Mouse (Mus musculus) kidney, postnatal 25 days (tissue): ENCODE measurements around the gene Fbxo46.
A peak's percentile ranks its signal among the peaks of the same experiment; 100 is the strongest.

Experiments
- DNase-seq, 2 experiments: peaks; one replicate each; pipeline ENCODE4 v3.0.0; 2021; ENCODE audit warnings: mixed read lengths in 2 of 2

The Fbxo46 gene

DNA sequence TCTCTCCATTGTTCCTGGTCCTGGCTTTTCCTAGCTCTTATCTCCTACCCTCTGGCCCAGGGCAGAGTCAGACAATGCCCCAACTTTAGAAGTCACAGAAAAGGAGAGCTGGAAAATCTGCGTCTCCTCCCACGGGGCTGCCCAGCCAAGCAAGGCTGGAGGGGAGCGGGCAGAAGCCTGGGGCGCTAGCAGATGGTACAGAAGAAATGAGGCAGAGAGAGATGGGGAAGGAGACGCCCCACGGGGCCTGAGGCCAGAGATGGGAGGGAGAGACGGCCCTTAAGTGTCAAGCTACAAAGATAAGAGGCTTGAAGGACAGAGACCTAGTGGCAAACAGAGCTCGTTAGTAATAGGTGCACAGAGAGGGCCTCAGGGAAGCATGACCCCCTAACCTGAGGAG is 52.2 kb downstream of the Fbxo46 start:
- DNase-seq = no peak

DNA sequence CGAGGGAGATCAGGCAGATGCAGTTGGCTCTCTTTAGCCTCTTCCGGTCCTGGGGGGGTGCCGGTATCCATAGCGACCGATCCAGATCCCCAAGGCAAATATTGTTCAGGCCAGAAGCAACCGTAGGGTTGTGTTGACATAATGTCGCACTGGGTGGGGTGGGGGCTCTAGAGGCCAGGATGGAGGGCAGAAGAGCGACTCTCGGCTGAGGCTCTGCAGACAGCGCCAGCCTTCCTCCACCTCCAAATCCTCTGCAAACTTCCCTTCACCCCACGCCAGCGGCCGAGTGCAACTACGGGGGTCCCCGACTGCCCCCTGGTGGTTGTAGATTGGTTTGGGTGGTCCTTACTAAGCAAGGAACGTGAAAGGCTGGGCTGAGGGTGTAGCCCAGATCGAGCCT is 53.2 kb downstream of the Fbxo46 start:
- peak; percentile 84 to 93 for DNase-seq

DNA sequence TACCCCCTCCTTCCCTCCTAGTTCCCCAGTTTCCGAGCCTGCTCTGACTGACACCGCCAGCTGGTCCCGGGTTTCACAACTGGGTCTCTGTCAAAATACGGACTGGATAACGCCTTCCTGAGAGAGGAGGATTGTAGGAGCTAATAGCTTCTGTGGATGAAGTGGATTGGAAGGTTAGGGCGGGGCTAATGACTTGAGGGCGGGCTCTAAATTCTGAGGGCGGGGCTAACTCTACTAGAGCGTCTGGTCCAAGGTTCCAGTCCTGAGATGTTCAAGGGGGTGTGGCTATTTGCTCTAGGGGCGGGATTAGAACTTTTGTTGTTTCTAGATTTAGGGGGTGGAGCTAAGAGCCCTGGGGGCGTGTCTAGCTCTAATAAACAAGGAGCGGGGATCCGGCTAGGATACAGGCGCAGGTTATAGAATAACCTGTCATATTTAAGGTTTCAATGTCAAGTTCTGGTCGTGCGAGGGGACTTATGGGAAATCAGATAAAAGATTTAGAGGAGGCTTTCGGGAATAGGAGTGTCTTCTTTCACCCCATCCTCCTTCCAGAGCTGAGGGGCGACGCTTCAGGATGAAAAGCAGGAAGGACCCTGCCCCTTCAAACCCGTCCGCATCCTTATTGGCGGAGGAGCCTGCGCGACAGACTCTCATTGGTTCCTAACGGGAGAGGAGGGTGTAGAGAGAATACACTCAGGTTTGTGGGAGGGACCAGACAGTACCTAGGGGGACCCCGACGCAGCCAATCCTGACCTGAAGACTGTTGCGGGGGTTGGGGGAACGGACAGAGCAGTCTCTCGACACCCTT is 56.3 kb downstream of the Fbxo46 start, which contains the start of gene Eml2:
Gene Eml2 (plus strand): TSS at position 714 of the 808 bp plus-strand sequence.
- DNase-seq = peak; percentile 50 to 58

DNA sequence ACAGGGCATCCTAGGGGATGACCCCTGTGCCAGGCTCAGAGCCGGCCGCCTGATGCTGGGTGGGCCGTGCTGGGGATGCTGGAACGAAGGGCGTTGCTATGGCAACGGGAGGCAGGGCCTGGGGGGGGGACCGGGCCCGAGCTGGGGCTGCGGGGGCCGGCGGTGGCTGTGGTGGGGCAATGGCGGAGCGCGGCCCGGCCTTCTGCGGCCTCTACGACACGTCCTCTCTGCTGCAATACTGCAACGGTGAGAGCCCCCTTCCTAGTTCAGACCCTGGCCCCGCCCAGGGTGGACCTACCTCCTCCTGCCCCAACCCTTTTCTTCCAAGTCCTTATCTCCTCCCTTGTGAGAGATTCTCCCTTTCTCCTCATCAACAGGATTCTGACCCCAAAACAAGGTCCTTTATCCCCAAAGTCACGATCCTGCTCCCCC is 56.9 kb downstream of the Fbxo46 start:
- no peak for DNase-seq

DNA sequence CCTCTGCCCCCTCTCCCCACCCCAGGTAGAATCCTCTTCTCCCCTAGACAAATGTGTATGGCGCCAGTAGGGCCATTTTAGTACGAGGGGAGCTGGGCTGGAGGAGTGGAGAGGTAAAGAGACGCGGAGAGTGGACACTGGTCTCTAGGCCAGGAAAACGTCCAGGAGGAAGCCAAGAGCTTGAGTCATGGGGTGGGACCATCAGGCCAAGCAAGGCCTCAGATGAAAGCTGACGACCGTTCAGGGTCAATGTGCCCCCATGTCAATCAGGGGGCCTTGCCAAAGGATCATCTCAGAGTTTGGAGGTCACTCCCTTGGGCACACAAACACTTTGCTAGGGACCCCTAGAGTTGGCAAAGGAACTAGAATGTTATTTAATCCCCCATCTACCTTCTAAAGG is 57.6 kb downstream of the Fbxo46 start:
- DNase-seq = no peak

DNA sequence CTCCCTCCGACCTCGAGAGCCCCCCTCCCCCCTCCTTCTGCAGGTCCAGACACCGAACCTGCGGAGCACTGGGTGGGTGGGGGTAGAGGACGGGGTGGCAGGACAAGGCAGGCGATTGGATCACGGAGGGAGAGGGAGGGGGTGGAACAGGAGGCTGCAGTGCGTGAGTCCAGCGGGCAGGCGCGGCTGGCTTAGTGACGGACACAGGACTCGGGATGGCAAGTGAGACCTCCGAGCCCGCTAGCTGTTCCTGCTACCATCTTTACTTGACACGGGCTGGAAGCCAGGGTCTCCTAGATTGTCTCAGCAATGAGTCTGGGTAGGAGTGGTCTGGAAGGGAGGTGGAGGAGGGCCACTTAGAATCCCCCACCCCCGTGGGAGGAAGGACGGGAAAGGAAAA is 58.4 kb downstream of the Fbxo46 start:
- DNase-seq = no peak

DNA sequence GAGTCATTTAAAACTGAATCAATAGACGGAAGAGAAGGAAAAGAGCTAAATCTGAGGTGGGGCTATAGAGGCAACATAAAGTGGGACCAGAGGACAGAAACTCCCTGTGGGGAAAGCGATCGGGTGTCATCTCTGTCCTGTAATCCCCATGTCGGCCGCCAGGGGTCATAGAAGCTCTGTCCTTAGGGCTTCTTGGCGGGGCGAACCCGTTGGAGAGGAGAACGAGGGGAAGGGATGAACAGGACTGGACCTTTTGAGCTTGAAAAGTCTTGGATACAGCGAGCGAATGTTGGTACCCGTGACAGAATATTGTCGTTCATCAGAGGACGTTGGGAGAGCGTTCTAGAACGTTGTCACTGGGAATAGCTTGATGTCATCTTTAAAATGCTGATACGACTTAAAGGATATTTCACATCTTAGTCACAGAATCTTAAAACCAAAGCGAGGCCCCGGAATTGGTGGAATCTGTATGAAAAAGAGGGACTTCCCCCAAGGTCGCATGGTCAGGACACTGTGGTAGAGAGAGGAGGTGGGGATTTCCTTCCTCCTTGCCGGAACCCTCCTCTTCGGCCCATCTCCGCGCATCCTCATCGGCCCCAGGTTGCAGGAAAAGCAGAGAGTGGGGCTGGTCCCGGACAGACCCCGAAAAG is 58.9 kb downstream of the Fbxo46 start:
- DNase-seq = peak; percentile 72 to 89

DNA sequence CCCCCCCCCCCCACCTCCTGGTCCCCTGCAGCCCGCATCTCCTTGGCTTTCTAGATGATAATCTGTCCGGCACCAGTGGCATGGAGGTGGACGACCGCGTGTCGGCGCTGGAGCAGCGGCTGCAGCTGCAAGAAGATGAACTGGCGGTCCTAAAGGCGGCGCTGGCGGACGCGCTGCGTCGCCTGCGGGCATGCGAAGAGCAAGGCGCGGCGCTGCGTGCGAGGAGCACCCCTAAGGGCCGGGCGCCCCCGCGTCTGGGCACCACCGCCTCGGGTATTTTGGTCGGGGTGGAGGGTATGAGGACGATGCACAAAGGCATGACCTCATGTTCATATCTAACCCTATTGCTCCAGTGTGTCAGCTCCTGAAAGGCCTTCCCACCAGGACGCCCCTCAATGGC is 59.5 kb downstream of the Fbxo46 start:
- peak; percentile 69 to 84 for DNase-seq

DNA sequence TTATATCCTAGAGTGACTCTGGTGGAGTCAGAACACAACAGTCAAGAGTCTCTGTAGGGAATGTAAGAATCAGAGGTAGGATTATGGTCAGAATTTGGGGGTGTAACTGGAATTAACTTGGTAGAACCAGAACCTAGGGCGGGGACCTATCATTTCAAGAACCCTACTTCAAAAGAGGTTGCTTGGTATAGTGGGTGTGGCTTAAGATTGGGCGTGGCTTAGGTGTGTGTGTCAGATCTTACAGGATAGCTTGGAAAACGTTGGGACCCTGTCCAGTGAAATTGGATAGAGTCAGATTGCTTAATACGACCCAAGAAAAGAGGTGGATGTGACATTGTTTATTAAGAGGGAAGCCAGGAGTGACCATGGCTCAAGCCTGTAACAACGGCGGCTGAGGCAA is 60.3 kb downstream of the Fbxo46 start:
- no peak for DNase-seq

DNA sequence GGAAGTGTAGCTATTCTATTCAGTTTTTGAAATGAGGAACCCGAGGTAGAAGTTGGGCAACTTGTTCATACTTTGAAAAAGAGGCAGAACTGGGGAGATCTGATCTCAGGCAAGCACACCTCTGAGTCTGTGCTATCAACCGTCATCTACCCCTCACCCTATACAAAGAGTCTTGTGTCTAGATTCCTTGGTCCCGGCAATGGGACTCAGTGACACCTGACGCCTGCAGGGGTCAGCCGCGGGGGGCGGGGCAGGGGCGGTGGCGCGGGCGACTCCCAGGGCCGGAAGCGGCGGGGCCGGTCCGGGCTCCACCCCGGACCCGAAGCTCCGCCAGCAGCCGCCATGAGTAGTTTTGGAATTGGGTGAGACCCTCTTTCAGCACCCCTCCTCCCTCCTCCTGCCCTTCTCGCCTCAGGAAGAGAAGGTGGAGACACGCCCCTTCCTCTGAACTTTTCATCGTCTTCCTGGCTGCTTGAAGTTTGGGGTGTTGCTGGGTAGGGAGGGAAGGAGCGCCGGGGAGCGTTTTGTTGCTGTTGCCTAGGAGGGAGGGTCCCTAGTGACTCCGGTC is 61.3 kb downstream of the Fbxo46 start:
- DNase-seq = peak; percentile 57 to 80

DNA sequence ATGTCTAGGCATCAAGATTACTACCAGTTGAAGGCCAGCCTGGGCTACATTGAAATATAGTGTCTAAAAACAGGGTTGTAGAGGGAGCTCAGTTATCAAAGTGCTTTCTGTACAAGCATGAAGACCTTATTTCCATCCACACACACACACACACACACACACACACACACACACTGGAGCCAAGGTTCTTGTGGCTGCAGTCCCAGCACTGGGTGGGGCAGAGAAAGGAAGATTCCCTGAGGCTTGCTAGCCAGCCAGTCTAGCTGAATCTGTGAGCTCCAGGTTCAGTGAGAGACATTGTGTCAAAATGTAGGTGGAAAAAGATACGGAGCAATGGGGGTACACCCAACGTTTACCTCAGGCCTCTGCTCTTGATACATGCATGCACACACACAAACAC is 64.6 kb downstream of the Fbxo46 start:
- DNase-seq = peak in 1 of 2 experiments; percentile 39

DNA sequence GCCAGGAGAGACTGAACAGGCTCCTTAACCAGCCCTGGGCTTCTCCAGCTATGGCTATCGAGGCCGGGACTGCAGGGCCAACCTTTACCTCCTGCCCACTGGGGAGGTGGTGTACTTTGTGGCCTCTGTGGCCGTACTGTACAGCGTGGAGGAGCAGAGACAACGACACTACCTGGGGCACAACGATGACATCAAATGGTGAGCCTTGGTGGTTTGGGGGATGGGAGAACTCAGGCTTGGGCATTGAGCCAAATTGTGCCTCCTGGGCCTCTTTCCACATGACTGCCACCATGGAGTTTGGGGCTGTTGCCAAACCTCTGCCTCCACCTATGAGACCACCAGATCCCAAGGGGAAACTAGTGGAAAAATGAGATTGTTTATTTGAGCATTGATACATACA is 65.1 kb downstream of the Fbxo46 start:
- peak; percentile 45 to 63 for DNase-seq
